Mouse (Mus musculus): Measurements from ENCODE around the gene Gm49388. TPM values are rescaled to one million over a fixed set of nuclear protein-coding genes. Genes with fewer than 3 reads are reported as not detected.

The Gm49388 gene
- polyA plus RNA-seq, 1 experiment from 2014 or later: not detected

DNA sequence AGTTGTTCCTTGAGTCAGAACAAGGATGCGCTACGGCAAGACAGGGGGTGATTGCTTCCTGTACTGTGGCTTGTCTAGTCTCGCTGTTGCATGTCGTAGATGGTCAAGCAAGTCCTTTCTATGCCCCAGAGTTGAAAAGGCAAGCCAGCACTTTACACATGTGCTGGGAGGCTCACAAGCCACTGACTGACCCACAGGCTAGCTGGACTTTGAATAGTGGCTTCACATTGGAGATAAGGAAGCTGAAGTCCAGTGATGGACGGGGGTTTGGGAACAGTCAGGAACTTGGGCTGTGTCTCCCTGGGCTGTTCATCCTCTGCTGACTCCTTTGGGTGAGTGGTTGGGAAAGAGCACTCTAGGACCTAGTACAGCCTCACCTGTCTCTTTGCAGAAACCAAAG, 33.8 kb upstream of the Gm49388 start:
- no peak for ATAC-seq
- Histone ChIP-seq H3K9ac (replicated peaks; ENCODE audit: low read depth, low read length) (no peak overlapping the region), H3K4me3 (replicated peaks; ENCODE audit: low read length) (no peak overlapping the region), H3K4me1 (replicated peaks; ENCODE audit: control insufficient read depth, insufficient read depth, low read length) (peaks cover 16% of the 10 kb centered on the region), H3K27me3 (replicated peaks; ENCODE audit: control insufficient read depth, insufficient read depth, low read length) (no peaks in the 10 kb centered on the region), H3K4me2 (ENCODE audit: low read length) (no peak overlapping the region), H3K36me3 (ENCODE audit: control insufficient read depth, insufficient read depth) (peaks cover 38% of the 10 kb centered on the region), H3K9me3 (ENCODE audit: control insufficient read depth, low read length) (no peaks in the 10 kb centered on the region), H3K27ac (ENCODE audit: low read length) (no peak overlapping the region)
- WGBS: 96% methylated on average over 5 of the region's 5 CpGs

- 94% methylated on average over 26 of the region's 27 CpGs for WGBS
- peaks cover 38% of the 10 kb centered on the region for H3K36me3 ChIP-seq (ENCODE audit: control insufficient read depth, insufficient read depth)
- no peak for ATAC-seq
- no peak overlapping the region for H3K27ac ChIP-seq (ENCODE audit: low read length)
- H3K4me1 ChIP-seq (replicated peaks; ENCODE audit: control insufficient read depth, insufficient read depth, low read length): peaks cover 15% of the 10 kb centered on the region
- no peak overlapping the region for H3K4me3 ChIP-seq (replicated peaks; ENCODE audit: low read length)
- no peaks in the 10 kb centered on the region for H3K27me3 ChIP-seq (replicated peaks; ENCODE audit: control insufficient read depth, insufficient read depth, low read length)
- H3K4me2 ChIP-seq (ENCODE audit: low read length): no peak overlapping the region
- H3K9me3 ChIP-seq (ENCODE audit: control insufficient read depth, low read length): no peaks in the 10 kb centered on the region
- H3K9ac ChIP-seq (replicated peaks; ENCODE audit: low read depth, low read length): no peak overlapping the region
Measured at GRCm38 (mm10) chr7:127752069-127752468, 33.3 kb upstream of the Gm49388 start.

GRCm38 (mm10) chr7:127753158-127753557, 32.2 kb upstream of the Gm49388 start:
- H3K4me3 ChIP-seq (replicated peaks; ENCODE audit: low read length): no peak overlapping the region
- 75% methylated on average over 5 of the region's 5 CpGs for WGBS
- H3K27me3 ChIP-seq (replicated peaks; ENCODE audit: control insufficient read depth, insufficient read depth, low read length): no peaks in the 10 kb centered on the region
- H3K9me3 ChIP-seq (ENCODE audit: control insufficient read depth, low read length): no peaks in the 10 kb centered on the region
- H3K36me3 ChIP-seq (ENCODE audit: control insufficient read depth, insufficient read depth): peaks cover 38% of the 10 kb centered on the region
- no peak overlapping the region for H3K4me2 ChIP-seq (ENCODE audit: low read length)
- H3K4me1 ChIP-seq (replicated peaks; ENCODE audit: control insufficient read depth, insufficient read depth, low read length): peaks cover 4% of the 10 kb centered on the region
- no peak overlapping the region for H3K27ac ChIP-seq (ENCODE audit: low read length)
- no peak overlapping the region for H3K9ac ChIP-seq (replicated peaks; ENCODE audit: low read depth, low read length)
- no peak for ATAC-seq

GRCm38 (mm10) chr7:127753741-127754140, 31.7 kb upstream of the Gm49388 start:
- Histone ChIP-seq H3K27ac (ENCODE audit: low read length) (no peak overlapping the region), H3K4me1 (replicated peaks; ENCODE audit: control insufficient read depth, insufficient read depth, low read length) (peaks cover 3% of the 10 kb centered on the region), H3K4me2 (ENCODE audit: low read length) (no peak overlapping the region), H3K27me3 (replicated peaks; ENCODE audit: control insufficient read depth, insufficient read depth, low read length) (no peaks in the 10 kb centered on the region), H3K9me3 (ENCODE audit: control insufficient read depth, low read length) (no peaks in the 10 kb centered on the region), H3K36me3 (ENCODE audit: control insufficient read depth, insufficient read depth) (peaks cover 33% of the 10 kb centered on the region), H3K9ac (replicated peaks; ENCODE audit: low read depth, low read length) (no peak overlapping the region), H3K4me3 (replicated peaks; ENCODE audit: low read length) (no peak overlapping the region)
- 92% methylated on average over 7 of the region's 7 CpGs for WGBS
- ATAC-seq: no peak

GRCm38 (mm10) chr7:127759716-127760115, 25.7 kb upstream of the Gm49388 start:
- H3K4me1 ChIP-seq (replicated peaks; ENCODE audit: control insufficient read depth, insufficient read depth, low read length): no peaks in the 10 kb centered on the region; the same call in 1 of the 2 replicates
- WGBS: 78% methylated on average over 6 of the region's 6 CpGs
- no peak overlapping the region for H3K9ac ChIP-seq (replicated peaks; ENCODE audit: low read depth, low read length)
- no peak for ATAC-seq
- no peak overlapping the region for H3K4me3 ChIP-seq (replicated peaks; ENCODE audit: low read length)
- no peak overlapping the region for H3K27ac ChIP-seq (ENCODE audit: low read length)
- no peak overlapping the region for H3K4me2 ChIP-seq (ENCODE audit: low read length)
- no peaks in the 10 kb centered on the region for H3K27me3 ChIP-seq (replicated peaks; ENCODE audit: control insufficient read depth, insufficient read depth, low read length)
- no peaks in the 10 kb centered on the region for H3K9me3 ChIP-seq (ENCODE audit: control insufficient read depth, low read length)
- H3K36me3 ChIP-seq (ENCODE audit: control insufficient read depth, insufficient read depth): peaks cover 10% of the 10 kb centered on the region

DNA sequence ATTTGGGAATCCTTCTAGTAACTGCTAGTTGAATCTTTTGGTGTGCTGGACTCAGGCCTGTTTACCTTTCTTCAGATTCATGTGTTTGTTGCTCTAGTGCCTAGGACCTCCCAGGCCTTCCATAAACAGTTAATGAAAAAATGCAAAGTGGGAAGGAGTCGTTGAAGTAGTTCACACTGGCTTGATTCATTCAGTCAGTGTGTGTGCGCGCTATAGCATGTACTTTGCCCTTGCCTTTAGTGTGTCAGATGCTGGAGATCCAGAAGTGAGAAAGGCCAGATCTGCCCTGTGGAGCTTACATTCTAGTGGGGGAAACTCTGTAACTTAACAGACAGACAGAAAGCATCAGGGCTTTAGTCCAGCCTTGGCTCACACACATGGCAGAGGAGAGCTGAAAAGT, 24.9 kb upstream of the Gm49388 start:
- Histone ChIP-seq H3K9ac (replicated peaks; ENCODE audit: low read depth, low read length) (no peak overlapping the region), H3K4me2 (ENCODE audit: low read length) (no peak overlapping the region), H3K9me3 (ENCODE audit: control insufficient read depth, low read length) (no peaks in the 10 kb centered on the region), H3K4me3 (replicated peaks; ENCODE audit: low read length) (no peak overlapping the region), H3K27ac (ENCODE audit: low read length) (no peak overlapping the region), H3K27me3 (replicated peaks; ENCODE audit: control insufficient read depth, insufficient read depth, low read length) (no peaks in the 10 kb centered on the region), H3K4me1 (replicated peaks; ENCODE audit: control insufficient read depth, insufficient read depth, low read length) (no peaks in the 10 kb centered on the region), H3K36me3 (ENCODE audit: control insufficient read depth, insufficient read depth) (peaks cover 15% of the 10 kb centered on the region)
- 88% methylated on average over 3 of the region's 3 CpGs for WGBS
- no peak for ATAC-seq

DNA sequence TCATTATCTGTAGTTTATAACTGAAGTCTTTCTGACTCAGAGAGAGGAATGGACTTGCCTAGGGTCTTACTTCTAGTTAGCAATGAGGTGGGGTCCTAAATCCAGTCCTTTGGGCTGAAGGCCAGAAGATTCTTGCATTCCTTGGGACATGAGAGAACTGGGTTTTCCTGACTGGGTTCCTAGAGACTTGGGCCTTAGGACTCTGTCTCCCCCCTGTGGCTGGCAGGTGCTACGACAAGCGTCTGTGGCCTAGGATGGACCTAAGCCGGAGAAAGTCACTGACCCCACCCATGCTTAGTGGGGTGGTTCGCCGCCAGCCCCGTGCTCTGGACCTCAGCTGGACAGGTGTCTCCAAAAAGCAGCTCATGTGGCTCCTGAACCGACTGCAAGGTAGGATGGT, 24.4 kb upstream of the Gm49388 start:
- WGBS: 46% methylated on average over 7 of the region's 7 CpGs
- no peak for ATAC-seq
- Histone ChIP-seq H3K36me3 (ENCODE audit: control insufficient read depth, insufficient read depth) (peaks cover 20% of the 10 kb centered on the region), H3K9me3 (ENCODE audit: control insufficient read depth, low read length) (no peaks in the 10 kb centered on the region), H3K4me1 (replicated peaks; ENCODE audit: control insufficient read depth, insufficient read depth, low read length) (no peaks in the 10 kb centered on the region), H3K4me3 (replicated peaks; ENCODE audit: low read length) (no peak overlapping the region), H3K27ac (ENCODE audit: low read length) (no peak overlapping the region), H3K4me2 (ENCODE audit: low read length) (no peak overlapping the region), H3K9ac (replicated peaks; ENCODE audit: low read depth, low read length) (no peak overlapping the region), H3K27me3 (replicated peaks; ENCODE audit: control insufficient read depth, insufficient read depth, low read length) (no peaks in the 10 kb centered on the region)

DNA sequence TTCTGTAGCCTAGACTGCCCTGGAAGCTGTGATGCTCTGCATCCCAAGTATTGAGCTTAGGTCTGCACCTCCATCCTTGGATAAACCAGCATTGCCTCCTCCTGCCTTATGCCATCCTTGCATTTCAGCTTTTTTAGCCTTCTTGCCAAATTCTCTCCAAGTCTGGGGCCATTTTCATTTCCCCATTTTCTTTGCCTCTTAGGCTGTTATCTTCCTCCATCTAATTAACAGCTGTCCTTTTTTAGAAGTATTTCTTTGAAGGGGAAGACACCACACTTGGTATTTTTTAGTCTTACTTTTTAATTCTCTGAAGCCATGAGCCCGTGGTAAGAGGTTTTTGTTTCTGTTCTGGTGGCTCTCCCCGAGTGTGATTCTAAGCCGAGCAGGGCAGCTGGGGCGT, 21.8 kb upstream of the Gm49388 start:
- Histone ChIP-seq H3K4me2 (ENCODE audit: low read length) (no peak overlapping the region), H3K27ac (ENCODE audit: low read length) (no peak overlapping the region), H3K4me3 (replicated peaks; ENCODE audit: low read length) (no peak overlapping the region), H3K9ac (replicated peaks; ENCODE audit: low read depth, low read length) (no peak overlapping the region), H3K27me3 (replicated peaks; ENCODE audit: control insufficient read depth, insufficient read depth, low read length) (no peaks in the 10 kb centered on the region), H3K9me3 (ENCODE audit: control insufficient read depth, low read length) (no peaks in the 10 kb centered on the region), H3K36me3 (ENCODE audit: control insufficient read depth, insufficient read depth) (peaks cover 29% of the 10 kb centered on the region), H3K4me1 (replicated peaks; ENCODE audit: control insufficient read depth, insufficient read depth, low read length) (peaks cover 4% of the 10 kb centered on the region)
- 91% methylated on average over 4 of the region's 4 CpGs for WGBS
- no peak for ATAC-seq

DNA sequence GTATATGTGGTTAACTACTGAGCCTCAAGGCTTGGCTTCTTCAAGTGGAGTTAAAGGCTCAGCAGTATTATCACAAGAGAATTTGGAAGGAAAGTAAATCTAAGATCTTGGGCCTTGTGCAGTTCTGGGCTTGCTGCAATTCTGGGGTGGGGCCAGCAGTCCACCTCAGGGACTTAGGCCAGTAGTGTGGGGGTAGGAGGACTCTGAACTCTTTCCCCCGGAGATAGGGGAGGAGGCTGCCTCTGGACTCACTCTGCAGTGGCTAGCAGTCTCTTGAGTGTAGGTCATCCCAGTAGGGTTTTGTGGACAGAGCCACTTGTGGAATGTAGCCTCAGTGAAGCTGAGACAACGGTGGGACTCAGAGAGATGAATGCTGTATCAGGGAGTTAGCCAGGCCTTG, 19.7 kb upstream of the Gm49388 start:
- no peaks in the 10 kb centered on the region for H3K27me3 ChIP-seq (replicated peaks; ENCODE audit: control insufficient read depth, insufficient read depth, low read length)
- 91% methylated on average over 2 of the region's 2 CpGs for WGBS
- no peak overlapping the region for H3K4me3 ChIP-seq (replicated peaks; ENCODE audit: low read length)
- no peak overlapping the region for H3K27ac ChIP-seq (ENCODE audit: low read length)
- H3K9me3 ChIP-seq (ENCODE audit: control insufficient read depth, low read length): no peaks in the 10 kb centered on the region
- H3K4me2 ChIP-seq (ENCODE audit: low read length): no peak overlapping the region
- ATAC-seq: no peak
- H3K9ac ChIP-seq (replicated peaks; ENCODE audit: low read depth, low read length): no peak overlapping the region
- peaks cover 23% of the 10 kb centered on the region for H3K4me1 ChIP-seq (replicated peaks; ENCODE audit: control insufficient read depth, insufficient read depth, low read length)
- peaks cover 29% of the 10 kb centered on the region for H3K36me3 ChIP-seq (ENCODE audit: control insufficient read depth, insufficient read depth)

- ATAC-seq: no peak
- H3K27me3 ChIP-seq (replicated peaks; ENCODE audit: control insufficient read depth, insufficient read depth, low read length): no peaks in the 10 kb centered on the region
- H3K27ac ChIP-seq (ENCODE audit: low read length): no peak overlapping the region
- H3K4me2 ChIP-seq (ENCODE audit: low read length): no peak overlapping the region
- no peaks in the 10 kb centered on the region for H3K9me3 ChIP-seq (ENCODE audit: control insufficient read depth, low read length)
- H3K4me3 ChIP-seq (replicated peaks; ENCODE audit: low read length): no peak overlapping the region
- WGBS: 83% methylated on average over 17 of the region's 17 CpGs
- peaks cover 24% of the 10 kb centered on the region for H3K4me1 ChIP-seq (replicated peaks; ENCODE audit: control insufficient read depth, insufficient read depth, low read length)
- no peak overlapping the region for H3K9ac ChIP-seq (replicated peaks; ENCODE audit: low read depth, low read length)
- H3K36me3 ChIP-seq (ENCODE audit: control insufficient read depth, insufficient read depth): peaks cover 29% of the 10 kb centered on the region
Measured at GRCm38 (mm10) chr7:127766851-127767609, 18.4 kb upstream of the Gm49388 start.

Data from forebrain, embryonic 16.5 days (tissue).